In genomic region chr5:65049880-65050279, GRCm38 (mm10) we compare ENCODE assay signal across 19 mouse cellular contexts. TPM values are rescaled to one million over a fixed set of nuclear protein-coding genes. Genes with fewer than 3 reads are reported as not detected.
"Had no signal": no experiment of that assay in that cellular context is flagged by ENCODE, and none has a peak within 500 bp of the region (broad histone marks: within the 10 kb centered on the region; RNA-seq: fewer than 3 reads in every experiment).

No protein-coding gene starts in this region.

- H3K4me2 ChIP-seq: limb, embryonic 13.5 days; liver, embryonic 12.5 days; liver, embryonic 15.5 days; lung, embryonic 15.5 days; neural tube, embryonic 12.5 days had no signal

- H3K27ac ChIP-seq: kidney, postnatal 0 days; layer of hippocampus, adult 2 months; limb, embryonic 10.5 days; limb, embryonic 13.5 days; liver, embryonic 12.5 days; liver, embryonic 15.5 days; lung, embryonic 15.5 days; midbrain, embryonic 10.5 days; neural tube, embryonic 12.5 days had no signal

- H3K4me1 ChIP-seq: liver, embryonic 12.5 days; liver, embryonic 15.5 days; lung, embryonic 15.5 days; megakaryocyte, embryonic 14.5 days had no signal

- DNase-seq: kidney, postnatal 25 days; layer of hippocampus, adult 9-11 months; liver; lung, adult 18-20 months; lung, postnatal 10 days; lung, postnatal 36 days; midbrain, embryonic 14.5 days; thymus, adult 18-20 months; thymus, postnatal 36 days had no signal

- H3K36me3 ChIP-seq: limb, embryonic 10.5 days; limb, embryonic 13.5 days; liver, embryonic 12.5 days; liver, embryonic 15.5 days; lung, embryonic 15.5 days; midbrain, embryonic 10.5 days; neural tube, embryonic 12.5 days had no signal

- ATAC-seq: liver, embryonic 12.5 days had no signal

- H3K9ac ChIP-seq: limb, embryonic 13.5 days; liver, embryonic 12.5 days; liver, embryonic 15.5 days; lung, embryonic 15.5 days; neural tube, embryonic 12.5 days had no signal

- H3K9me3 ChIP-seq: limb, embryonic 10.5 days; limb, embryonic 13.5 days; liver, embryonic 12.5 days; liver, embryonic 15.5 days; lung, embryonic 15.5 days; midbrain, embryonic 10.5 days; neural tube, embryonic 12.5 days had no signal

- H3K27me3 ChIP-seq: limb, embryonic 13.5 days; liver, embryonic 12.5 days; liver, embryonic 15.5 days; lung, embryonic 15.5 days; neural tube, embryonic 12.5 days had no signal

- H3K4me3 ChIP-seq: layer of hippocampus, adult 2 months; limb, embryonic 10.5 days; limb, embryonic 13.5 days; liver, embryonic 12.5 days; liver, embryonic 15.5 days; lung, embryonic 15.5 days; megakaryocyte, embryonic 14.5 days; midbrain, embryonic 10.5 days; neural tube, embryonic 12.5 days had no signal

RNA-seq across cellular contexts. Expression of gene Tmem156, which starts 42.1 kb away (rescaled TPM):
- polyA plus RNA-seq: limb, embryonic 10.5 days; midbrain, embryonic 10.5 days; midbrain, embryonic 14.5 days had no signal
